Mouse (Mus musculus) gastrocnemius, postnatal 4 days (tissue): Measurements from ENCODE around the gene Prickle4. TPM values are rescaled to one million over a fixed set of nuclear protein-coding genes. Genes with fewer than 3 reads are reported as not detected.
"Not testable (repeated sequence)": the region's sequence is repeated elsewhere in the genome, so short reads cannot be mapped to it uniquely, and the experiment has no call there.

Experiments
- DNase-seq, 2 experiments: peaks; one replicate each; pipeline ENCODE4 v3.0.0; 2021 to 2022; ENCODE audit warnings: low spot score in 2 of 2, mixed read lengths in 2 of 2
- total RNA-seq, 2 experiments: library from RNA; stranded (reverse); gene quantifications; 2 replicates each; pipeline ENCODE4 v1.2.3; 2021

The Prickle4 gene
- total RNA-seq, 2 experiments from 2014 or later: 1.6 to 3.9 TPM

GRCm38 (mm10) chr17:47672311-47673111, 22.0 kb downstream of the Prickle4 start:
- DNase-seq: peak; percentile 55 to 75

GRCm38 (mm10) chr17:47671988-47672310, 22.6 kb downstream of the Prickle4 start:
- no peak for DNase-seq

- DNase-seq: no peak
These were observed 25.4 kb downstream of the Prickle4 start for GRCm38 (mm10) chr17:47669166-47669565.

GRCm38 (mm10) chr17:47664474-47664873, 30.1 kb downstream of the Prickle4 start:
- DNase-seq: no peak

- DNase-seq: no peak
These were observed 31.4 kb downstream of the Prickle4 start for GRCm38 (mm10) chr17:47663009-47663713.

GRCm38 (mm10) chr17:47658741-47659243, 35.7 kb downstream of the Prickle4 start:
- no peak for DNase-seq

- no peak for DNase-seq
These were observed 36.6 kb downstream of the Prickle4 start for GRCm38 (mm10) chr17:47657901-47658300.

- no peak for DNase-seq
These were observed 38.8 kb downstream of the Prickle4 start for GRCm38 (mm10) chr17:47655697-47656096.

- not testable (repeated sequence) for DNase-seq
These were observed 40.2 kb downstream of the Prickle4 start for GRCm38 (mm10) chr17:47654346-47654745.

GRCm38 (mm10) chr17:47651953-47652352, 42.6 kb downstream of the Prickle4 start:
- DNase-seq: no peak

GRCm38 (mm10) chr17:47648966-47649365, 45.6 kb downstream of the Prickle4 start:
- DNase-seq: no peak

- DNase-seq: peak; percentile 35 to 60
These were observed 47.9 kb downstream of the Prickle4 start for GRCm38 (mm10) chr17:47646683-47647082.

- DNase-seq: no peak
These were observed 51.5 kb downstream of the Prickle4 start for GRCm38 (mm10) chr17:47642992-47643391.

Other genes starting within 250 kb of the Prickle4 start
- 10 to 100 TPM; 11.9 to 12.5 TPM for gene Taf8, start 192.4 kb downstream of the Prickle4 start, total RNA-seq
- 100 to 1,000 TPM; 270 to 304 TPM for gene Ccnd3, start 189.7 kb downstream of the Prickle4 start, total RNA-seq
- 10 to 100 TPM; 15.3 to 15.7 TPM for gene Bysl, start 83.2 kb downstream of the Prickle4 start, total RNA-seq
- 10 to 100 TPM; 21.7 to 26.1 TPM for gene Med20, start 83.2 kb downstream of the Prickle4 start, total RNA-seq
- gene Gm20517, start 83.1 kb downstream of the Prickle4 start, total RNA-seq: 1 to 10 TPM; 2.6 to 4.0 TPM
- gene Usp49, start 64.0 kb downstream of the Prickle4 start, total RNA-seq: 1 to 10 TPM; 8.1 to 9.5 TPM
- gene Tomm6, start 6.3 kb downstream of the Prickle4 start, total RNA-seq: 100 to 1,000 TPM; 161 TPM
- 1 to 10 TPM; 7.0 to 7.4 TPM for gene Frs3, start 5.7 kb downstream of the Prickle4 start, total RNA-seq
- 1 to 10 TPM in 1 of 2 experiments, under 1 TPM in 1; 0.42 to 1.1 TPM for gene Gm21981, start 281 bp downstream of the Prickle4 start, total RNA-seq
- gene Pgc, start 32.1 kb upstream of the Prickle4 start, total RNA-seq: not detected
- 10 to 100 TPM; 62.2 to 72.7 TPM for gene Tfeb, start 42.3 kb upstream of the Prickle4 start, total RNA-seq
- gene Mdfi, start 140.0 kb upstream of the Prickle4 start, total RNA-seq: 10 to 100 TPM; 12.0 to 13.0 TPM
- 10 to 100 TPM; 18.9 to 22.3 TPM for gene Foxp4, start 229.9 kb upstream of the Prickle4 start, total RNA-seq